Comparison of ENCODE assay signal across 16 mouse cellular contexts in the genomic region with DNA sequence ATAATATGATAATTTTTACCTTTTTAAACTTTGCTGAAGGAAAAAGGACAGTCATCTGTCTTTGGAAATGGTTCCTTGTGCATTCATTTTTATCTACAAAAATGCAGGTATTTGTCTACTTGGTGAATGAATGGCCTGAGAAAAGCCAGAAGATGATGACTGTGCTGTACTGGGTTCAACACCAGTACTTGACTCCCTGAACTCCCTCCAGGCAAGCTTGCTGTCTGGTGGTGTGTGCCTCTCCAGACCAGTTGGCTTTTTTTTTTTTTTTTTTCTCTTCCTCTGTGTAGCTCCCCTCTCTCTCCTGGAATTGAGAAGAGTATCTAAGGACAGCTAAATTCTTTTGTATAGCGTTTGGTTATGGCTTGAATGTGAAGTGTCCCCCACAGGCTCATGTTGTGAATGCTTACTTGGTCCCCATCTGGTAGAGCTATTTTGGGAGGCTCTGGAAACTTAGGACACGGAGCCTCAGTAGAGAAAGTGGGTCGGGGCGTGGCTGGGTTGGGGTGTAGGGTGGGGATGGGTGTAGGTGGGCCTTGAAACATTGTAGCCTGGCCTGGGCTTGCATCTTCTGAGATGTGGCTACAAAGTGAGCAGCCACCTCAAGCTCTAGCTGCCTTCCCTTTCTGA.
"Had no signal": no experiment of that assay in that cellular context is flagged by ENCODE, and none has a peak within 500 bp of the region (broad histone marks: within the 10 kb centered on the region; RNA-seq: fewer than 3 reads in every experiment).

No protein-coding gene starts in this region.

- H3K4me1 ChIP-seq: limb, embryonic 12.5 days; liver, embryonic 13.5 days; lung, embryonic 15.5 days; megakaryocyte, embryonic 14.5 days had no signal

- ATAC-seq: inflammation-experienced regulatory T-cells, adult 6 months; intestine, postnatal 0 days; liver, postnatal 0 days had no signal

- H3K4me2 ChIP-seq: limb, embryonic 12.5 days; liver, embryonic 13.5 days; lung, embryonic 15.5 days; neural tube, embryonic 12.5 days had no signal

- H3K9me3 ChIP-seq: liver, embryonic 13.5 days; lung, embryonic 15.5 days; neural tube, embryonic 12.5 days had no signal

- H3K9ac ChIP-seq: limb, embryonic 12.5 days; liver, embryonic 13.5 days; liver, postnatal 0 days; lung, embryonic 15.5 days; neural tube, embryonic 12.5 days had no signal

- H3K27me3 ChIP-seq: limb, embryonic 12.5 days; liver, embryonic 13.5 days; lung, embryonic 15.5 days; megakaryocyte, embryonic 14.5 days; neural tube, embryonic 12.5 days had no signal

- H3K27ac ChIP-seq: left cerebral cortex, adult 2 months; limb, embryonic 12.5 days; liver, embryonic 13.5 days; lung, embryonic 15.5 days; macrophage; neural tube, embryonic 12.5 days had no signal

- DNase-seq: kidney, adult 8-10 months; kidney, postnatal 25 days; liver; liver, embryonic 13.5 days; liver, postnatal 0 days; lung, postnatal 14 days; thymus, adult 2 months; thymus, postnatal 25 days had no signal

- H3K36me3 ChIP-seq: limb, embryonic 12.5 days; liver, embryonic 13.5 days; lung, embryonic 15.5 days; neural tube, embryonic 12.5 days had no signal

- H3K4me3 ChIP-seq: left cerebral cortex, adult 2 months; limb, embryonic 12.5 days; liver, embryonic 13.5 days; lung, embryonic 15.5 days; megakaryocyte, embryonic 14.5 days; neural tube, embryonic 12.5 days had no signal
